Mouse (Mus musculus): ENCODE results near the gene Shank2. TPM values are rescaled to one million over a fixed set of nuclear protein-coding genes. Genes with fewer than 3 reads are reported as not detected.

Gene Shank2
- polyA plus RNA-seq, 1 experiment from 2014 or later: 9.1 TPM

DNA sequence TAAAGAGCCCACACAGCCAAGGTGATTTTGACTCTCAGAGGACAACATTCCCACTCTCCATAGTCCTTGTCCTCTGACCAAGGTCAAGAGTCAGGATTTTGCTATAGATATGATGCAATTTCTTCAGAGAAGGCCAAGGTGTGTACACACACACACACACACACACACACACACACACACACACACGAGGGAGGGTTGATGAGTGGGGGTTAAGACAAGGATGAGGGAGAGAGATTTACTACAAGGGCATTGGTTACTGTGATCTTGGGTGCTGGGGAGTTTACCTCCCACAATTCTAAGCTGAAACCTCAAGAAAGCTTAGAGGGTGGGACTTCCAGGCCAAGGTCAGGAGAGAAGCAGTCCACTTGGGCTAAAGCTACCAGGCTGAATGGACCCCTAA is 104.2 kb downstream of the Shank2 start:
- H3K4me1 ChIP-seq (ENCODE audit: control insufficient read depth, insufficient read depth, low read length): peaks cover 15% of the 10 kb centered on the region
- H3K36me3 ChIP-seq (ENCODE audit: control insufficient read depth, insufficient read depth, low read length): no peaks in the 10 kb centered on the region
- 0% methylated on average over 1 of the region's 1 CpGs for WGBS
- H3K4me3 ChIP-seq (replicated peaks; ENCODE audit: low read depth, low read length): no peak overlapping the region
- no peaks in the 10 kb centered on the region for H3K9me3 ChIP-seq (ENCODE audit: control insufficient read depth, low read length)
- no peak overlapping the region for H3K4me2 ChIP-seq (ENCODE audit: low read length)
- H3K9ac ChIP-seq (replicated peaks; ENCODE audit: low read length): no peak overlapping the region
- H3K27ac ChIP-seq (replicated peaks; ENCODE audit: low read depth, low read length): 0 out of 2 replicates have a peak overlapping the region, but pooled peaks have one; percentile 13
- ATAC-seq (ENCODE audit: low FRiP score, low TSS enrichment) (no peak), DNase-seq (no peak)
- no peaks in the 10 kb centered on the region for H3K27me3 ChIP-seq (ENCODE audit: control insufficient read depth, insufficient read depth, low read length)

DNA sequence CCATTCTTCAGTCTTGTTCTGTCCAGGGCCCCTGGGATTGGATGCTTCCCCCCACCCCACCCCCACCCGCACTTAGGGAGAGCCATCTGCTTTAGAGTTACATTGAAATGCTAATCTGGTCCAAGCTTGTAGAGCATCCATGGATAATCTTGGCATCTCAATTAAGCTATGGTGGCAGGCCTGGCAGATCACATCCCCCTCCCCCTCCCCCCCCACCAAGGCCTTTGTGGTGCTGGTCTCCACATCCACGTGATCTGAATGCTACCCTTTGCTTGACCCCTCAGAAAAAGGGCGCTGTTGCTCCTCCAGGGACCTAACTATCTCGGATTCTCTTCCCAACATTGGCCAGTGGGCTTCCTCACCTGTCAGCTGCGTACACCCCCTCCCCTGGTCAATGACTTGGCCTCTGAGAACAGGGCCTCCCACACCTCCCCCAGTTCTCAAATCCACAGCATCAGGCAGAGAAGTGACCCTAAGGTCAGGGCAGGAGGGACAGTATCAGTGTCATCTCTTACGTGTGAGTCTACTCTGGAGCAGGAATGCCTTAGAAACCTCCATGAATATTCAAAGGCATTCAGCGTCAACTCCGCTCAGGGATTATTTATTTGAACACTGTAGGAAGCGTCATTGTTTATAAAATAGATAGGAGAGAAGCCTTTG is 104.8 kb downstream of the Shank2 start:
- peaks cover 20% of the 10 kb centered on the region for H3K4me1 ChIP-seq (ENCODE audit: control insufficient read depth, insufficient read depth, low read length)
- H3K4me2 ChIP-seq (ENCODE audit: low read length): no peak overlapping the region
- peak overlapping the region; percentile 42; the same call in 1 of the 2 replicates for H3K27ac ChIP-seq (replicated peaks; ENCODE audit: low read depth, low read length)
- 4% methylated on average over 9 of the region's 9 CpGs for WGBS
- H3K4me3 ChIP-seq (replicated peaks; ENCODE audit: low read depth, low read length): no peak overlapping the region
- no peaks in the 10 kb centered on the region for H3K36me3 ChIP-seq (ENCODE audit: control insufficient read depth, insufficient read depth, low read length)
- H3K9me3 ChIP-seq (ENCODE audit: control insufficient read depth, low read length): no peaks in the 10 kb centered on the region
- ATAC-seq (ENCODE audit: low FRiP score, low TSS enrichment) (peak; percentile 81), DNase-seq (peak; percentile 67)
- no peak overlapping the region for H3K9ac ChIP-seq (replicated peaks; ENCODE audit: low read length)
- no peaks in the 10 kb centered on the region for H3K27me3 ChIP-seq (ENCODE audit: control insufficient read depth, insufficient read depth, low read length)

DNA sequence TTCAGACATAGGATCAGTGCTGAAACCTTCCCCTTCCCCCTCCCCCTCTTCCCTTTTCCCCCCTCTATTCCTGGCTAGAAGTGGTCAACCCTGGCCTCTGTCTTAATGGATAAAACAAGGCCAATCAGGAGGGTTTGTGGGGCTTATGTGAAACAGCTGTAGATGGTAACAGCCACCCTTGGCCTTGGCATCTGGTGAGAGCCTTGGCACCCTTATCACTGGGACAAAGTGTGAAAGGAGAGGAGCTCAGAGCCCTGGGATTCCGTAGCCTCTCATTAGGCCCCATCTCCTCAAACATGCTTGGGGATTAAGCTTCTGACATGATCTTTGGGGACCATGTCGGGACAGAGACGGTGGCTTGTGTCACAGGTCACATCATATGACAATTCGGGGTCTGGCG is 106.4 kb downstream of the Shank2 start:
- H3K9ac ChIP-seq (replicated peaks; ENCODE audit: low read length): no peak overlapping the region
- H3K9me3 ChIP-seq (ENCODE audit: control insufficient read depth, low read length): no peaks in the 10 kb centered on the region
- ATAC-seq (ENCODE audit: low FRiP score, low TSS enrichment): no peak
- H3K27me3 ChIP-seq (ENCODE audit: control insufficient read depth, insufficient read depth, low read length): no peaks in the 10 kb centered on the region
- peaks cover 28% of the 10 kb centered on the region for H3K4me1 ChIP-seq (ENCODE audit: control insufficient read depth, insufficient read depth, low read length)
- no peaks in the 10 kb centered on the region for H3K36me3 ChIP-seq (ENCODE audit: control insufficient read depth, insufficient read depth, low read length)
- H3K27ac ChIP-seq (replicated peaks; ENCODE audit: low read depth, low read length): no peak overlapping the region
- no peak overlapping the region for H3K4me3 ChIP-seq (replicated peaks; ENCODE audit: low read depth, low read length)
- 63% methylated on average over 5 of the region's 5 CpGs for WGBS
- H3K4me2 ChIP-seq (ENCODE audit: low read length): no peak overlapping the region
- no peak for DNase-seq

DNA sequence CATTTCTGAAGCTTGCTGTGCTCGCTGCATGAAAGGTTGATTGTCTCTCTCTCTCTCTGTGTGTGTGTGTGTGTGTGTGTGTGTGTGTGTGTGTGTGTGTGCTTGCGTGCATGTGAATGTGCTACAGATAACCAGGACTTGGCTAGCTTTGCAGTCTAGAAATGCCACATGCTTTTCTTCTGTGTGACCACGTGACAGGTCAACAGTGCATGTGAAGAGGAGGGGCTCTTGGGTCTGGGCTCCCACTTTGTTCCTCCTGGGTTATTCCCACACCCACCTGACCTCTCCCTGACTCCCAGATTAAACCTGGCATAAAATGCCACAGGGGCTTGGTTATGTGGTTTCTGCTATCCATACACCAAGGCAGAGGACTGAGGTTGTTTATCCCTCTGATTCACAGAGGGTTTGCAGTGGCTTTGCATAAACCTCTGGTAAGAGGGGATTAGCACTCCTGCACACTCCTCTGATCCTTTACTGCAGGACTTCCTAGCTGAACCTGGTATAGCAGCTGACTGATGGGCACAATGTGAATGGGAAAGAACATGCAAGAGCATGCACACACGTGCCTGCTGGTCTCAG is 109.4 kb downstream of the Shank2 start:
- H3K9ac ChIP-seq (replicated peaks; ENCODE audit: low read length): no peak overlapping the region
- 34% methylated on average over 4 of the region's 4 CpGs for WGBS

DNA sequence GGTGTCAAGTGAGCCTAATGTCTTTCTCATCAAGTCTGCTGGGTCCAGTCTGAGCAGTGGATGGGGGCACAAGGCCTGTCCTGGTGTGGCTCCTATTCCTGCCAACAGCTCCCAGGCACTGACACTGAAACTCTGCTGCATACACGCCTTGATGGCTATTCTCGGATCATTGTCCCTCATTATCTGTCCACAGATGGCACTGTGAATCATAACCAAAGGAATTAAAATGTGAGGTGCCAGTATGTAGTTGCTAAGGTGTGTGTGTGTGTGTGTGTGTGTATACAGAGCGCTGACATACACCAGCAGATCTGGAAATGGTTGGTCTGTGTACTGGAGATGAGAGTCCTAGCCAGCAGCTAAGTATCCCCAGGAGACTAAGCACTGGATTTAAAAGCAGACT is 110.3 kb downstream of the Shank2 start:
- Histone ChIP-seq H3K9ac (replicated peaks; ENCODE audit: low read length) (no peak overlapping the region), H3K27me3 (ENCODE audit: control insufficient read depth, insufficient read depth, low read length) (no peaks in the 10 kb centered on the region), H3K9me3 (ENCODE audit: control insufficient read depth, low read length) (no peaks in the 10 kb centered on the region), H3K4me1 (ENCODE audit: control insufficient read depth, insufficient read depth, low read length) (peaks cover 20% of the 10 kb centered on the region), H3K36me3 (ENCODE audit: control insufficient read depth, insufficient read depth, low read length) (no peaks in the 10 kb centered on the region), H3K27ac (replicated peaks; ENCODE audit: low read depth, low read length) (peak overlapping the region; percentile 15; the same call in 1 of the 2 replicates), H3K4me3 (replicated peaks; ENCODE audit: low read depth, low read length) (no peak overlapping the region), H3K4me2 (ENCODE audit: low read length) (no peak overlapping the region)
- DNase-seq (no peak), ATAC-seq (ENCODE audit: low FRiP score, low TSS enrichment) (no peak)
- 78% methylated on average over 3 of the region's 3 CpGs for WGBS

More for the DNA sequence above, 109.4 kb downstream of the Shank2 start:
- peak; percentile 48 for DNase-seq
- Histone ChIP-seq H3K27ac (replicated peaks; ENCODE audit: low read depth, low read length) (peak overlapping the region; percentile 42; the same call in 1 of the 2 replicates), H3K9me3 (ENCODE audit: control insufficient read depth, low read length) (no peaks in the 10 kb centered on the region), H3K4me3 (replicated peaks; ENCODE audit: low read depth, low read length) (no peak overlapping the region), H3K4me1 (ENCODE audit: control insufficient read depth, insufficient read depth, low read length) (peaks cover 26% of the 10 kb centered on the region), H3K27me3 (ENCODE audit: control insufficient read depth, insufficient read depth, low read length) (no peaks in the 10 kb centered on the region), H3K4me2 (ENCODE audit: low read length) (no peak overlapping the region), H3K36me3 (ENCODE audit: control insufficient read depth, insufficient read depth, low read length) (no peaks in the 10 kb centered on the region)
- ATAC-seq (ENCODE audit: low FRiP score, low TSS enrichment): no peak

DNA sequence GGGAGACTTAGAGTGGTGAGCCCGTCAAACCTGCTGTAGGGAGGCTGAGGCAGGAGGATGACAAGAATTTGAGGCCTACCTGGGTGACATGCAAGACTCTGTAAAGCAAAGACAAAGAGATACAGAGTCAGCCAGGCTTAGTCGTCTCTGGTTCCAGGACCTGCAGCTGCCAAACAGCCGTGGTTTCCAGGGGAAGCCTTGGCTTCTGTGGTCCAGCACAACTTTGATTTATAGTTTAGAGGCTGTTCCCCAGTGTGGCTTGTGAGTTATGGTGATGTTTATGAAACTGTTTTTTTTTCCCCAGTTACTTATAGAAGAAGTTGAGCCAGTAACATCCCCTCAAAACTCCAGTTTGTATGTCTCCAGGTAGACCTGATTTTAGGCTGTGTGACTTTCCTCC is 112.5 kb downstream of the Shank2 start:
- Histone ChIP-seq H3K9me3 (ENCODE audit: control insufficient read depth, low read length) (no peaks in the 10 kb centered on the region), H3K36me3 (ENCODE audit: control insufficient read depth, insufficient read depth, low read length) (no peaks in the 10 kb centered on the region), H3K4me1 (ENCODE audit: control insufficient read depth, insufficient read depth, low read length) (peaks cover 13% of the 10 kb centered on the region), H3K4me2 (ENCODE audit: low read length) (no peak overlapping the region), H3K4me3 (replicated peaks; ENCODE audit: low read depth, low read length) (no peak overlapping the region), H3K27me3 (ENCODE audit: control insufficient read depth, insufficient read depth, low read length) (no peaks in the 10 kb centered on the region), H3K9ac (replicated peaks; ENCODE audit: low read length) (no peak overlapping the region), H3K27ac (replicated peaks; ENCODE audit: low read depth, low read length) (no peak overlapping the region)
- WGBS: 86% methylated on average over 3 of the region's 3 CpGs
- ATAC-seq (ENCODE audit: low FRiP score, low TSS enrichment) (no peak), DNase-seq (no peak)

DNA sequence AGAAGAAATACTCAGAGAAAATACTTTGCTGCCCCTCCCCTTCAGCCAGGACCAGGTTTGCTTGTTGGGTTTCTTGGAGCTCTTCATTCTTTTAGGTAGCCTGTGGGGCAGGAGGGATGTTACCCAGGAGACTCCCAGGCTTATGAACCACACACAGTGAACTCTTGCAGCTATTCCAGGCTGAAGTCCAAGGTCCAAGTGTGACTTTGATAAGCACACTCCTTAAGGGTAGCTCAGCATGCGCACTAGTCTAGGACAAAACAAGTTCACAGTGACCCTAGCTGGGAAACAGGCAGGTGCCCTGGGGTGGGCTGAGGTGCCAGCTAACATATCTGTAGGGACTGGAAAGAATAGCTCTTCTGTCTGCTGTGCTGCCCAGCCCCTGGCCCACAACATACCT is 117.8 kb downstream of the Shank2 start:
- Histone ChIP-seq H3K4me2 (ENCODE audit: low read length) (no peak overlapping the region), H3K4me1 (ENCODE audit: control insufficient read depth, insufficient read depth, low read length) (no peaks in the 10 kb centered on the region), H3K27ac (replicated peaks; ENCODE audit: low read depth, low read length) (no peak overlapping the region), H3K27me3 (ENCODE audit: control insufficient read depth, insufficient read depth, low read length) (no peaks in the 10 kb centered on the region), H3K9ac (replicated peaks; ENCODE audit: low read length) (no peak overlapping the region), H3K9me3 (ENCODE audit: control insufficient read depth, low read length) (no peaks in the 10 kb centered on the region), H3K36me3 (ENCODE audit: control insufficient read depth, insufficient read depth, low read length) (no peaks in the 10 kb centered on the region), H3K4me3 (replicated peaks; ENCODE audit: low read depth, low read length) (no peak overlapping the region)
- 88% methylated on average over 1 of the region's 1 CpGs for WGBS
- ATAC-seq (ENCODE audit: low FRiP score, low TSS enrichment) (no peak), DNase-seq (no peak)

DNA sequence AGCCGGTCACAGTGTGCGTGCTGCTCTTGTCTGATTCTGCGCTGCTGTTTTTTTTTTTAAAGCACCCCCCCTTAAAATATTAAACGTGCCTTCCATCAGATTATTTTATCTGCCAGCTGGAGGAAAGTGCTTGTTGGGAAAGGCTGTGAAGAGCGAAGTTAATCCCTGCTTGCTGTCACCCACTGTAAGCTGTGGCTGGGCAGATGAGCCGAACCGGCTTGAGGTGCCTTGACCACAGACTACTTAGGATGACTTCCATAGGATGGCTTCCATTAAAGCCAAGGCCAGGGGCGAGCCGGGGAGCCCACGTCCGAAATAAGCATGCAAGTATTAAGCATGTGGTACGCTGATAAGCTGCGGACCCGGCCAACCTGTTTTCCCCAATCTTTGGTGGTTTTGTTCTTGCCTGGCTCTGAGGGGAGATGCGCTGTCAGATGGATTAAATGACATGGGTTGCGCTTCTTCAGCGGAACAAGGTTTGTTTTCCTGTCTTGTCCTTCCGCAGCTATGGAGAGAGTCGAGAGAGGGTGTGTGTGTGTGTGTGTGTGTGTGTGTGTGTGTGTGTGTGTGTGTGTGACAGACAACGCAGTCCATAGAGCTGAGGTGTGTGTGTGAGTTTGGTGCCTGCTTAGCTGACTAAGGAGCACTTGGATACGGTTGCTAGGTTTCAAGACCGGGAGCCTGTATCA is 131.1 kb downstream of the Shank2 start:
- Histone ChIP-seq H3K36me3 (ENCODE audit: control insufficient read depth, insufficient read depth, low read length) (no peaks in the 10 kb centered on the region), H3K9ac (replicated peaks; ENCODE audit: low read length) (peak overlapping the region; percentile 26; the same call in 1 of the 2 replicates), H3K27me3 (ENCODE audit: control insufficient read depth, insufficient read depth, low read length) (no peaks in the 10 kb centered on the region), H3K4me1 (ENCODE audit: control insufficient read depth, insufficient read depth, low read length) (peaks cover 14% of the 10 kb centered on the region), H3K9me3 (ENCODE audit: control insufficient read depth, low read length) (no peaks in the 10 kb centered on the region), H3K4me2 (ENCODE audit: low read length) (peak overlapping the region; percentile 48), H3K27ac (replicated peaks; ENCODE audit: low read depth, low read length) (peak overlapping the region; percentile 82), H3K4me3 (replicated peaks; ENCODE audit: low read depth, low read length) (peak overlapping the region; percentile 24)
- ATAC-seq (ENCODE audit: low FRiP score, low TSS enrichment): peak; percentile 50; the same call in 1 of the 2 replicates
- DNase-seq: peak; percentile 75
- 43% methylated on average over 22 of the region's 22 CpGs for WGBS

All from midbrain, embryonic 14.5 days (tissue).